Mouse (Mus musculus): ENCODE results near the gene Smim4. TPM values are rescaled to one million over a fixed set of nuclear protein-coding genes. Genes with fewer than 3 reads are reported as not detected.

Gene Smim4
- total RNA-seq, 2 experiments from 2014 or later, result 26.4 to 28.0 TPM

DNA sequence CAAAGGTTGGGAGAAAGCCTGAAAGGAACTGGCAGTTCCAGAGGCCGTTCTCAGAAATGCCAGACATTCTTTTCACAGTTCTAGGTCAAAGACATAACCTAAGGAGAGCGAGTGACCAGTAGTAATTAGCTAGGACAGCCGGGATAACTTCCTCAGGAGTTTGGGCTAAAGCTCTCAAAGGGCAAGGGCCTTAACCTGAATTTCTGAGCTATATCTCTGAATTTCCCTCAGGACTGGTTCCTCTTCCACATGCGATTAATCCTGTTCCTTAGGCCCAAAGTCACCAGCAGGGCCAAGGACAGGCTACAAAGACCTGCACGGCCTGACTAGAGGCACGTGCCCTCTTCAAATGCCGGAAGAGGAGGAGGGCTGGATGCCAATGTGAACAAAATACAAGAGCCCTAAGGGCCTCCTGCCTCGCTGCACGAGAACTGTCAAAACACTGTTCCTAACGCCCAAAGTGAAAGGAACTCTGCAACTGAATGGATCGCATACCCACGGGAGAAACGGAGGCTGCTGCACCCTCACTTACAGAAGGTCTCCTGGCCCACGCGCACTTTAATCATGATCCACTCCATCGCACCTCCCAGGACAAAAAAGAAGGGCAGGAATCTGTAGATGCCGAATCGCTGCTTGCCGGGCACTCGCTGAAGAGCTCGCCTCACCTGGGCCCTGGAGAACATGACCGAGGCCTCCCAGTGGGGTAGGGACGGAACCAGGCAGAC lies 493 bp downstream of the Smim4 start:
- peak in 1 of 2 experiments; percentile 12 for DNase-seq (ENCODE audit: low spot score in 2 of 2)
- TF ChIP-seq CTCF (conservative IDR thresholded peaks at IDR 0.05), result no peak
- Histone ChIP-seq H3K4me3 (peak overlapping the region; percentile 74), H3K27ac (peak overlapping the region; percentile 90)

GRCm38 (mm10) chr14:31126826-31127225 lies 1.9 kb downstream of the Smim4 start:
- DNase-seq (ENCODE audit: low spot score in 2 of 2), result no peak
- no peak for TF ChIP-seq CTCF (conservative IDR thresholded peaks at IDR 0.05)
- Histone ChIP-seq H3K4me3 (no peak overlapping the region), H3K27ac (no peak overlapping the region)

GRCm38 (mm10) chr14:31125106-31126075 lies 3.4 kb downstream of the Smim4 start:
- TF ChIP-seq CTCF (conservative IDR thresholded peaks at IDR 0.05), result no peak
- H3K27ac ChIP-seq, result 0 out of 2 replicates have a peak overlapping the region, but pooled peaks have one; percentile 14
- no peak overlapping the region for H3K4me3 ChIP-seq
- no peak for DNase-seq (ENCODE audit: low spot score in 2 of 2)

DNA sequence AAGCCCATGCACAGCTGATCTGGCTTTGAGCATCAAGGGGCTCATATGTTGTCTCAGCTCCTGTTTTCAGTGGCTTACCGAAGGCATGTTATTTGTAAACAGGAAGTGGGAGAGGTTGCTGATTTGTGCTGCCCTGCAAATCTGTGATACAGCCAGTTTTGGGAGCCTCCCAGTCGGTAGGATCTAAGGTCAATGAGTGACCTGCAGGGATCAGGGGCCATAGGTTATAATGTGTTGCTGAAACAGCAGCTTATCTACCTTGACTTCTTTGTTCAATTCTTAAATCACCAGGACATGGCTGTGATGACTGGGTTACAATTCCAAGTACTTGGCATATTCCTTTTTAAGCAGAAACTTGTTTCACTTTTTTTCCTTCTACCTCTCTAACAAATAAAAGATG lies 13.2 kb downstream of the Smim4 start:
- no peak overlapping the region for H3K4me3 ChIP-seq
- no peak for TF ChIP-seq CTCF (conservative IDR thresholded peaks at IDR 0.05)
- no peak overlapping the region for H3K27ac ChIP-seq
- no peak for DNase-seq (ENCODE audit: low spot score in 2 of 2)

DNA sequence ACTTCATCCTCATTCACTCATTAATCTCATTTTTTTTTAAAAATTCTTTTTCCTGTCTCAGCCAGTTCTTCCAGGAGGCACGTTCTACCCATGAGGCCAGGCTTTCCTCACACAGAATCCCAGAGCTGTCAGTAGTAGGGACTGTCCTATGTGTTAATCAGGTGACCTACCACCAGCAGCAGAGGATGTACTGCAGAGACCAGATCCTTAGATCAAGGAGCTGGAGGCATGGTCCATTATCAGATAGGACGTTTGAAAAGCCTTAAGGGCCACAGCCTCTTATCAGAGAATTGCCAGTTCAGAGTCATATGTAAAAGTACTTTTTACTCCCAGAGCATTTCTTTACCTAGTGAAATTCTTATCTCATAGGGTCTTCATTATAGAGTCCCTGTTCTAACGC lies 14.7 kb downstream of the Smim4 start:
- no peak for DNase-seq (ENCODE audit: low spot score in 2 of 2)
- no peak for TF ChIP-seq CTCF (conservative IDR thresholded peaks at IDR 0.05)
- Histone ChIP-seq H3K4me3 (no peak overlapping the region), H3K27ac (no peak overlapping the region)

GRCm38 (mm10) chr14:31112187-31112586 lies 16.6 kb downstream of the Smim4 start:
- Histone ChIP-seq H3K27ac (no peak overlapping the region), H3K4me3 (no peak overlapping the region)
- DNase-seq (ENCODE audit: low spot score in 2 of 2), result no peak
- no peak for TF ChIP-seq CTCF (conservative IDR thresholded peaks at IDR 0.05)

GRCm38 (mm10) chr14:31110613-31111012 lies 18.1 kb downstream of the Smim4 start:
- no peak for TF ChIP-seq CTCF (conservative IDR thresholded peaks at IDR 0.05)
- Histone ChIP-seq H3K27ac (no peak overlapping the region), H3K4me3 (no peak overlapping the region)
- DNase-seq (ENCODE audit: low spot score in 2 of 2), result no peak

GRCm38 (mm10) chr14:31105156-31105555 lies 23.6 kb downstream of the Smim4 start:
- no peak for DNase-seq (ENCODE audit: low spot score in 2 of 2)
- Histone ChIP-seq H3K27ac (no peak overlapping the region), H3K4me3 (no peak overlapping the region)
- no peak for TF ChIP-seq CTCF (conservative IDR thresholded peaks at IDR 0.05)

DNA sequence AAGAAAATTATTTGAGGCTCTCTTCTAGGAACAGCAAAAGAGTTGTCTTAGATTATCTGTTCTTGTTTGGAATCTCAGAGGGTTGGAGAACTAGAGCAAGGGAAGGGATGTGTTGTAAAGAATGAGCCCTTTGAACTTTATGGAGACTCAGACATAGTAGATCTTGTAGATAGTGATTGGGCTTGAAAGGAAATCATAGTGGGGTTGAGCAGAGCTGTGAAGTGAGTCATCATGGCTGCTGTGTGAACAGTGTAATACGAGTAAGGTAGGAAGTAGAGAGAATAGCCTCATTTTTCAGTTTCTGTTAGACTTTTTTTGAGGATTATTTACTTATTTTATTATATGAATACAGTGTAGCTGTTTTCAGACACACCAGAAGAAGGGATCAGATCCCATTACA lies 38.8 kb downstream of the Smim4 start:
- H3K27ac ChIP-seq, result no peak overlapping the region
- H3K4me3 ChIP-seq, result no peak overlapping the region
- no peak for TF ChIP-seq CTCF (conservative IDR thresholded peaks at IDR 0.05)
- no peak for DNase-seq (ENCODE audit: low spot score in 2 of 2)

GRCm38 (mm10) chr14:31088515-31088914 lies 40.2 kb downstream of the Smim4 start:
- no peak for DNase-seq (ENCODE audit: low spot score in 2 of 2)
- H3K27ac ChIP-seq, result no peak overlapping the region
- no peak overlapping the region for H3K4me3 ChIP-seq
- TF ChIP-seq CTCF (conservative IDR thresholded peaks at IDR 0.05), result no peak

DNA sequence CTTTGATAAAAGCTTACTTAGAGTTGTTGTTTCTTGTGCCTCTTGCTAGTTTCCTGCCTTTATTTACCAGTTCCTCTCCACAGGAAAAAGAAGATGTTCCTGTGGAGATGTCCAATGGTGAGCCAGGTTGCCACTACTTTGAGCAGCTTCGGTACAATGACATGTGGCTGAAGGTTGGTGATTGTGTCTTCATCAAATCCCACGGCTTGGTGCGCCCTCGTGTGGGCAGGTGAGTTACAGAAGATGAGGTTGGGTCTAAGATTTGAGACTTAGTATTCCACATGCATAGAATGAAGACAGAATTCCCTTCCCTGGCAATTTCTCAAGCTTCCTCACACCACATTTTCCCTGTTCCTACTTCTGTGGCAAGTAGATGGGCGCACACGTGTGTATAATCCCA lies 41.3 kb downstream of the Smim4 start:
- no peak overlapping the region for H3K27ac ChIP-seq
- no peak overlapping the region for H3K4me3 ChIP-seq
- TF ChIP-seq CTCF (conservative IDR thresholded peaks at IDR 0.05), result peak; percentile 21; the same call in 1 of the 2 replicates
- no peak for DNase-seq (ENCODE audit: low spot score in 2 of 2)

DNA sequence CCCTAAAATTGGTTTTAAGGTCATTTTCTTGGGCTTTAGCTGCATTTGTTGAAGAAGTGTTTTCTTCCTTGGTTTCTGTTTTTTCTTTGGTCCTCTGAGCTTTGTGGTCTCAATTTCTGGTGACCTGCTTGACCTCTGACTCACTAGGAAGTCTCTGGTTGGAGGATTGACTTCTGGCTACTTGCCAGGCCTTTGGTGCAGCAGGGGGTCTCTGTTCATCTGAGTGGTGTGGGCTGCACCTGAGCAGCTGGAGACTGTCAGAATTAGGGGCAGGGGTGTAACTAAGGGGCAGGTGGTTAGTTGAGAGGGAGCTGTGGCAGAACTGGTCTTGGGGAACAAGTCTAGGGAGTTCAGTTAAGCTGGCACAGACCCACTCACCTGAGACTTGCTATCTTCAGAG lies 47.6 kb downstream of the Smim4 start:
- Histone ChIP-seq H3K4me3 (no peak overlapping the region), H3K27ac (no peak overlapping the region)
- TF ChIP-seq CTCF (conservative IDR thresholded peaks at IDR 0.05), result no peak
- DNase-seq (ENCODE audit: low spot score in 2 of 2), result no peak

- Histone ChIP-seq H3K27ac (no peak overlapping the region), H3K4me3 (no peak overlapping the region)
- DNase-seq (ENCODE audit: low spot score in 2 of 2), result no peak
- no peak for TF ChIP-seq CTCF (conservative IDR thresholded peaks at IDR 0.05)
Observed at GRCm38 (mm10) chr14:31079313-31080028, 49.3 kb downstream of the Smim4 start.
